Mouse (Mus musculus): Measurements from ENCODE around the gene M1ap.

DNA sequence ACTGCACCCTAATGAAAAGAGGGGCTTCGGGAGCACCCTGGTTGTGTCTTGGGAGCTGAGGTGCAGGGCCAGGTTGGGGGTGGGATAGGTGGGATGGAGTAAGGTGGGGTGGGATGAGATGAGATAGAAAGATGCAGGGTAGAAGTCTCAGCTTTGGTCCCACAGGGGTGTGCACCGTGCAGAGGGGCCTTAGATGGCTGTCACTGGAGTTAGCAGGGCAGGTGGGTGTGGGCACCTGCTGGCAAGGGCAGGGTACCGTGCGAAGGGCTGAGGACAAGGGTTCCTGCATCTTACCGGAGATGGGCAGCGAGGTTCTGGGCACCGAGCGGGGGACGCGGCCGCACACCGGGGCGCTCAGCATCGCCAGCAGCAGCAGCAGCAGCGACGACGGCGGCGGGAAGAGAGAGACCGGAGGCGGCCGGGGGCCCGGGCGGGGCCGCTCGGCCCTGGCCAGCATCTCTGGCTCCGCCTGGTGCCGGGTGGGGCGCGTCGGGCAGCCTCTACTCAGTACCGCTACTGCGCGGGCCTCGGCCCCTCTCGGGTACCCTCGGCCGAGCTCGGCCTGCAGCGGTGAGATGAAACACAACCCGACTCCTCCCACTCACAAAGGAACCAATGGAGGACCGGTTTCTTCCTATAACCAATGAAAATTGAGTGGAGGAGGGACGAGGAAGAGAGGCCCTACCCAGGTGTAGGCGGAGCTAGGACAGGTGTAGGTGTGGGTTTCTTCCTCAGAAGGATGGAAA lies 7.4 kb upstream of the M1ap start, which contains the start of gene Sema4f:
- no peak for TF ChIP-seq CTCF (IDR thresholded peaks at IDR 0.05; ENCODE audit: low read depth, low read length)
- TF ChIP-seq POLR2A (IDR thresholded peaks at IDR 0.05; ENCODE audit: extremely low read depth, insufficient read depth, low read length), result no peak
